Mouse (Mus musculus) limb, embryonic 11.5 days (tissue): Measurements from ENCODE around the gene Mfsd12. TPM values are rescaled to one million over a fixed set of nuclear protein-coding genes. Genes with fewer than 3 reads are reported as not detected.

Source experiments
- ATAC-seq: fragments of 200-750 bp; cut with Nextera tagmentation; 2 replicates; pipeline ENCODE4 v1.8.0; 2017; ENCODE audit warnings: low read depth; ENCODE audit not compliant: insufficient number of reproducible peaks, low FRiP score, low TSS enrichment
- DNase-seq: peaks from one replicate; pipeline ENCODE4 v3.0.0-alpha.2; 2015; ENCODE audit warnings: low spot score
- H3K27ac ChIP-seq: fragments of 300-500 bp; sonication (generic); replicated peaks from 2 replicates; pipeline ENCODE4 v1.5.1; 2014; ENCODE audit warnings: low read depth, mild to moderate bottlenecking, low read length
- H3K27me3 ChIP-seq: fragments of 300-500 bp; sonication (generic); 2 replicates; pipeline ENCODE4 v1.6.1; 2014; ENCODE audit warnings: mild to moderate bottlenecking, low read length, mixed read lengths; ENCODE audit not compliant: control insufficient read depth, insufficient read depth
- H3K36me3 ChIP-seq: fragments of 300-500 bp; sonication (generic); 2 replicates; pipeline ENCODE4 v1.6.1; 2014; ENCODE audit warnings: mild to moderate bottlenecking, low read length, moderate library complexity, mixed read lengths; ENCODE audit not compliant: control insufficient read depth, insufficient read depth
- H3K4me1 ChIP-seq: fragments of 300-500 bp; sonication (generic); 2 replicates; pipeline ENCODE4 v1.6.1; 2014; ENCODE audit warnings: low read length, mixed read lengths; ENCODE audit not compliant: control insufficient read depth, insufficient read depth
- H3K4me2 ChIP-seq: fragments of 300-500 bp; sonication (generic); 2 replicates; pipeline ENCODE4 v1.6.1; 2014; ENCODE audit warnings: low read depth, mild to moderate bottlenecking, moderate library complexity; ENCODE audit not compliant: severe bottlenecking
- H3K4me3 ChIP-seq: fragments of 300-500 bp; sonication (generic); 2 replicates; pipeline ENCODE4 v1.5.1; 2014; ENCODE audit warnings: low read depth, low read length
- H3K9ac ChIP-seq: fragments of 300-500 bp; sonication (generic); 2 replicates; pipeline ENCODE4 v1.6.1; 2014; ENCODE audit warnings: mild to moderate bottlenecking, low read length
- H3K9me3 ChIP-seq: fragments of 300-500 bp; sonication (generic); 2 replicates; pipeline ENCODE4 v1.6.1; 2016; ENCODE audit warnings: low read length; ENCODE audit not compliant: control insufficient read depth
- WGBS: fragments of 180-500 bp; shearing (Covaris S2); extraction: QIAGEN DNeasy Blood & Tissue Kit; methylation state at CpG from one replicate; pipeline ENCODE4 v1.1.7; 2014; 5-methylcytosine and 5-hydroxymethylcytosine counted together
- polyA plus RNA-seq: library from polyadenylated mRNA; unstranded; fragments of >200 nt; fragmentation: Nextera tagmentation; extraction: Ambion mirVana; gene quantifications from 2 replicates; pipeline ENCODE4 v1.2.1, GENCODE M21; 2014

Gene Mfsd12
- polyA plus RNA-seq, 1 experiment from 2014 or later: 4.7 TPM

GRCm38 (mm10) chr10:81355533-81355932 lies 1.8 kb upstream of the Mfsd12 start:
- no peak overlapping the region for H3K4me3 ChIP-seq
- peaks cover 2% of the 10 kb centered on the region; the same call in 1 of the 2 replicates for H3K36me3 ChIP-seq
- ATAC-seq (no peak), DNase-seq (no peak)
- H3K27me3 ChIP-seq: no peaks in the 10 kb centered on the region
- no peak overlapping the region for H3K27ac ChIP-seq
- H3K9me3 ChIP-seq: no peaks in the 10 kb centered on the region
- no peak overlapping the region for H3K9ac ChIP-seq
- H3K4me1 ChIP-seq: peaks cover 13% of the 10 kb centered on the region; the same call in 1 of the 2 replicates
- 81% methylated on average over 4 of the region's 4 CpGs for WGBS
- no peak overlapping the region for H3K4me2 ChIP-seq

GRCm38 (mm10) chr10:81356352-81356990 lies 820 bp upstream of the Mfsd12 start:
- H3K27ac ChIP-seq: no peak overlapping the region
- 48% methylated on average over 12 of the region's 12 CpGs for WGBS

GRCm38 (mm10) chr10:81358209-81358608 lies 918 bp downstream of the Mfsd12 start:
- Histone ChIP-seq H3K27me3 (peaks cover 7% of the 10 kb centered on the region), H3K4me3 (peak overlapping the region; percentile 77), H3K9ac (peak overlapping the region; percentile 75), H3K27ac (no peak overlapping the region), H3K4me1 (peaks cover 13% of the 10 kb centered on the region; the same call in 1 of the 2 replicates), H3K9me3 (no peaks in the 10 kb centered on the region), H3K36me3 (peaks cover 2% of the 10 kb centered on the region; the same call in 1 of the 2 replicates), H3K4me2 (peak overlapping the region; percentile 99)
- ATAC-seq: no peak
- WGBS: 29% methylated on average over 4 of the region's 4 CpGs
- DNase-seq: no peak

More at GRCm38 (mm10) chr10:81356352-81356990, 820 bp upstream of the Mfsd12 start:
- peaks cover 2% of the 10 kb centered on the region; the same call in 1 of the 2 replicates for H3K36me3 ChIP-seq
- H3K9me3 ChIP-seq: no peaks in the 10 kb centered on the region
- peak overlapping the region; percentile 77; the same call in 1 of the 2 replicates for H3K4me3 ChIP-seq
- no peak for DNase-seq
- ATAC-seq: no peak
- H3K4me2 ChIP-seq: peak overlapping the region; percentile 99
- H3K27me3 ChIP-seq: no peaks in the 10 kb centered on the region
- H3K9ac ChIP-seq: no peak overlapping the region
- peaks cover 13% of the 10 kb centered on the region; the same call in 1 of the 2 replicates for H3K4me1 ChIP-seq

- no peak overlapping the region for H3K27ac ChIP-seq
- H3K36me3 ChIP-seq: peaks cover 2% of the 10 kb centered on the region; the same call in 1 of the 2 replicates
- 0 out of 2 replicates have a peak overlapping the region, but pooled peaks have one; percentile 77 for H3K4me3 ChIP-seq
- peaks cover 14% of the 10 kb centered on the region for H3K27me3 ChIP-seq
- no peak overlapping the region for H3K4me2 ChIP-seq
- WGBS: 67% methylated on average over 1 of the region's 1 CpGs
- no peak for ATAC-seq
- H3K9ac ChIP-seq: no peak overlapping the region
- H3K9me3 ChIP-seq: no peaks in the 10 kb centered on the region
- H3K4me1 ChIP-seq: peaks cover 18% of the 10 kb centered on the region
- no peak for DNase-seq
Observed at GRCm38 (mm10) chr10:81358841-81359240, 1.6 kb downstream of the Mfsd12 start.

GRCm38 (mm10) chr10:81360721-81361120 lies 3.4 kb downstream of the Mfsd12 start:
- Histone ChIP-seq H3K9ac (0 out of 2 replicates have a peak overlapping the region, but pooled peaks have one; percentile 0), H3K27ac (no peak overlapping the region), H3K27me3 (peaks cover 27% of the 10 kb centered on the region), H3K4me1 (peaks cover 30% of the 10 kb centered on the region), H3K9me3 (no peaks in the 10 kb centered on the region), H3K4me3 (no peak overlapping the region), H3K4me2 (no peak overlapping the region), H3K36me3 (peaks cover 2% of the 10 kb centered on the region; the same call in 1 of the 2 replicates)
- no peak for ATAC-seq
- no peak for DNase-seq
- WGBS: 63% methylated on average over 8 of the region's 8 CpGs

- Histone ChIP-seq H3K27ac (no peak overlapping the region), H3K9me3 (no peaks in the 10 kb centered on the region), H3K9ac (no peak overlapping the region), H3K4me3 (no peak overlapping the region), H3K4me2 (no peak overlapping the region), H3K4me1 (peaks cover 26% of the 10 kb centered on the region), H3K36me3 (peaks cover 9% of the 10 kb centered on the region), H3K27me3 (peaks cover 27% of the 10 kb centered on the region)
- ATAC-seq: no peak
- DNase-seq: no peak
- WGBS: 74% methylated on average over 12 of the region's 12 CpGs
Observed at GRCm38 (mm10) chr10:81362336-81362949, 5.2 kb downstream of the Mfsd12 start.

- Histone ChIP-seq H3K4me3 (peak overlapping the region; percentile 28), H3K27me3 (peaks cover 27% of the 10 kb centered on the region), H3K9ac (no peak overlapping the region; the same call in 1 of the 2 replicates), H3K36me3 (peaks cover 19% of the 10 kb centered on the region), H3K4me2 (peak overlapping the region; percentile 54), H3K4me1 (peaks cover 17% of the 10 kb centered on the region), H3K27ac (no peak overlapping the region), H3K9me3 (no peaks in the 10 kb centered on the region)
- DNase-seq (no peak), ATAC-seq (0 out of 2 replicates have a peak, but pooled peaks have one; percentile 0)
- 7% methylated on average over 54 of the region's 54 CpGs for WGBS
Observed at GRCm38 (mm10) chr10:81363436-81364346, 6.4 kb downstream of the Mfsd12 start.

GRCm38 (mm10) chr10:81364666-81365065 lies 7.4 kb downstream of the Mfsd12 start:
- Histone ChIP-seq H3K4me3 (peak overlapping the region; percentile 28), H3K27me3 (peaks cover 27% of the 10 kb centered on the region), H3K4me1 (peaks cover 17% of the 10 kb centered on the region), H3K36me3 (peaks cover 25% of the 10 kb centered on the region), H3K27ac (no peak overlapping the region), H3K9me3 (no peaks in the 10 kb centered on the region), H3K9ac (0 out of 2 replicates have a peak overlapping the region, but pooled peaks have one; percentile 4), H3K4me2 (peak overlapping the region; percentile 54)
- ATAC-seq (peak; percentile 11; the same call in 1 of the 2 replicates), DNase-seq (peak; percentile 54)
- WGBS: 11% methylated on average over 28 of the region's 28 CpGs
